Mouse (Mus musculus): Measurements from ENCODE around the gene Cxcl16. TPM values are rescaled to one million over a fixed set of nuclear protein-coding genes. Genes with fewer than 3 reads are reported as not detected.

Cxcl16 gene
- polyA plus RNA-seq, 1 experiment from 2014 or later = 17.6 TPM

DNA sequence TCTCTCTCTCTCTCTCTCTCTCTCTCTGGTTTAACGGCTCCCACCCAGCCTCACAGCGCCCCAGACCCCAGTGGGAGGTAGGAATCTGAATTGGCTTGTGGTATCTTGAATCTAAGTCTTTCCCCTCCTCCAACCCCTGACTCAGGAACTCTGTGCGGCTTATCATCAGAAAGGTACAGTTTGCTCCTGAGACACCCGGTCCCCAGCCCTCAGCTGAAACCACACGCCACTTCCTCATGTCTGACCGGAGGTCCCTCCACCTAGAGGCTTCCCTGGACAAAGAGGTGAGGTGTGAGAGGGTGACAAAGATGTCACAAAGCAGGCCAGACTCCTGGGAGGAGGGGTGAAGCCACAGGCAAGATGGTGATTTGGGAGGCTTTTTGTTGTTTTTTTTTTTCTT is 22.4 kb downstream of the Cxcl16 start:
- 85% methylated on average over 6 of the region's 6 CpGs for WGBS
- no peak for DNase-seq (ENCODE audit: low spot score)
- TF ChIP-seq CTCF (IDR thresholded peaks at IDR 0.05; ENCODE audit: low read depth) = no peak
- no peak overlapping the region for H3K4me2 ChIP-seq (ENCODE audit: low read length)
- 0 out of 2 replicates have a peak, but pooled peaks cover 25% of the 10 kb centered on the region for H3K36me3 ChIP-seq (ENCODE audit: insufficient read depth, low read length)
- ATAC-seq (replicated peaks; ENCODE audit: low FRiP score, low read depth) = no peak
- no peak overlapping the region for H3K27ac ChIP-seq
- H3K4me3 ChIP-seq (replicated peaks; ENCODE audit: low read depth, low read length) = no peak overlapping the region
- no peaks in the 10 kb centered on the region for H3K27me3 ChIP-seq (ENCODE audit: insufficient read depth, low read length)
- no peak overlapping the region for H3K9ac ChIP-seq (ENCODE audit: low read depth, low read length)
- peaks cover 9% of the 10 kb centered on the region; the same call in 1 of the 2 replicates for H3K4me1 ChIP-seq (replicated peaks; ENCODE audit: insufficient read depth, low read length)
- no peaks in the 10 kb centered on the region for H3K9me3 ChIP-seq (replicated peaks; ENCODE audit: low read length)

DNA sequence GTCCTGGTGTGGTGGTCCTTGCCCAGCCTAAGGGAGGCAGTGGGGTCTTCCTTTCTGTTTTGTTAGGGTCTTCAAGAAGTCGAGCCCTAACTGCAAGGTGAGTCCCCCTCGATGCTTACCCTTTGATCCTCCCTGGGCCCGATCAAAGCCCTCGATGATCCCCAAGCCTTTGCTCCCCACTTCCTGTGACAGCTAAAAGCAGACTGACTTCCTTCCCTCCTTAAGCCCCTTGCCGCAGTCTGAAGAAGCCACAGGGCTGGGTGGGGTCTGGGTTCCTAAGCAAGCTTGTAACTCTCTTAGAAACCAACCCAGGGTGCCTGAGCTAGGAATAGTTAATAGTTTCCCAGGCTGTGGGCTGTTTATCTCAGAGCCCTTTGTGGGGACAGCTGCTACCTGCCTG is 24.3 kb downstream of the Cxcl16 start:
- 61% methylated on average over 5 of the region's 5 CpGs for WGBS
- 0 out of 2 replicates have a peak overlapping the region, but pooled peaks have one; percentile 13 for H3K9ac ChIP-seq (ENCODE audit: low read depth, low read length)
- H3K27me3 ChIP-seq (ENCODE audit: insufficient read depth, low read length) = no peaks in the 10 kb centered on the region
- H3K9me3 ChIP-seq (replicated peaks; ENCODE audit: low read length) = no peaks in the 10 kb centered on the region
- 0 out of 2 replicates have a peak, but pooled peaks cover 25% of the 10 kb centered on the region for H3K36me3 ChIP-seq (ENCODE audit: insufficient read depth, low read length)
- H3K27ac ChIP-seq = no peak overlapping the region
- H3K4me1 ChIP-seq (replicated peaks; ENCODE audit: insufficient read depth, low read length) = peaks cover 9% of the 10 kb centered on the region; the same call in 1 of the 2 replicates
- ATAC-seq (replicated peaks; ENCODE audit: low FRiP score, low read depth) (no peak), DNase-seq (ENCODE audit: low spot score) (no peak)
- TF ChIP-seq CTCF (IDR thresholded peaks at IDR 0.05; ENCODE audit: low read depth) = no peak
- H3K4me2 ChIP-seq (ENCODE audit: low read length) = no peak overlapping the region
- no peak overlapping the region for H3K4me3 ChIP-seq (replicated peaks; ENCODE audit: low read depth, low read length)

DNA sequence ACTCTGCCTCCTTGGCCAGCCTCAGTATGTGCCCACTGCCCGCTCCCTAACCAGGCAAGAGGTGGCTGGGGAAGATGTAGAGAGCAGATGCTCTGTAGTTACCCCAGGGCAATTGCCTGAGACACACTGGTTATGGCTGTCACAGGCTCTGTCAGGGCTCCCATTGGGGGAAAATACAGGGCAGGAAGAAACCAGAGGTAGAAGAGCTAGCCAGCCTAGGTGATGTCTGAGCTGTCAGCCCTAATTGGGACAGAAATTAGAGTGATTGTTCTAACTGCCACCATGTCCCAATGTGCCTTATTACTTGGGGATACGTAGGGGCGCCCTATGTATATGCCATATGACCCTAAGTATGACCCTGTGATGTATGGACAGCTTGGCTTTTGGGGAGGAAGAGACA is 25.8 kb downstream of the Cxcl16 start:
- Histone ChIP-seq H3K4me2 (ENCODE audit: low read length) (no peak overlapping the region), H3K36me3 (ENCODE audit: insufficient read depth, low read length) (0 out of 2 replicates have a peak, but pooled peaks cover 14% of the 10 kb centered on the region), H3K9ac (ENCODE audit: low read depth, low read length) (no peak overlapping the region), H3K9me3 (replicated peaks; ENCODE audit: low read length) (no peaks in the 10 kb centered on the region), H3K4me1 (replicated peaks; ENCODE audit: insufficient read depth, low read length) (peaks cover 9% of the 10 kb centered on the region; the same call in 1 of the 2 replicates), H3K27ac (no peak overlapping the region), H3K4me3 (replicated peaks; ENCODE audit: low read depth, low read length) (no peak overlapping the region), H3K27me3 (ENCODE audit: insufficient read depth, low read length) (no peaks in the 10 kb centered on the region)
- ATAC-seq (replicated peaks; ENCODE audit: low FRiP score, low read depth) = no peak
- WGBS = 91% methylated on average over 3 of the region's 3 CpGs
- TF ChIP-seq CTCF (IDR thresholded peaks at IDR 0.05; ENCODE audit: low read depth) = no peak
- no peak for DNase-seq (ENCODE audit: low spot score)

DNA sequence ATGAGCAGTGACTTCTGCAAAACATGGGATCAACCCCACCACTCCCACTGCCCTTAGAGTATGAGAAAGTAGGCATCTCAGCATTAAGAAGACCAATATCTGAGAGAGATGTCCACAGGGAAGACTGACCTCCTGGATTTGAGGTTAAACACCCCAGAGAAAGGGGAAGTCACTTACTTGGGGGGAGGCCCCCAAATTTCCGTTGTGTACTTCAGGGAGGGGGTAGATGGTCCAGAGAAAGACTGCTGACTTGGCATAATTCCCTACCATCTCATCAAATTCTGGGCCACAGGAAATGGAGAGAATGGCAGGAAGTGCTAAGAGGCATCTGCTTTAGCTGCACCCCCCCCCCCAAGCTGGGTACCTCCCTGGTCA is 26.2 kb downstream of the Cxcl16 start:
- ATAC-seq (replicated peaks; ENCODE audit: low FRiP score, low read depth) (no peak), DNase-seq (ENCODE audit: low spot score) (no peak)
- Histone ChIP-seq H3K9me3 (replicated peaks; ENCODE audit: low read length) (no peaks in the 10 kb centered on the region), H3K27me3 (ENCODE audit: insufficient read depth, low read length) (no peaks in the 10 kb centered on the region), H3K4me1 (replicated peaks; ENCODE audit: insufficient read depth, low read length) (peaks cover 9% of the 10 kb centered on the region; the same call in 1 of the 2 replicates), H3K36me3 (ENCODE audit: insufficient read depth, low read length) (0 out of 2 replicates have a peak, but pooled peaks cover 14% of the 10 kb centered on the region), H3K9ac (ENCODE audit: low read depth, low read length) (no peak overlapping the region), H3K27ac (no peak overlapping the region), H3K4me2 (ENCODE audit: low read length) (peak overlapping the region; percentile 95; the same call in 1 of the 2 replicates), H3K4me3 (replicated peaks; ENCODE audit: low read depth, low read length) (no peak overlapping the region)
- no peak for TF ChIP-seq CTCF (IDR thresholded peaks at IDR 0.05; ENCODE audit: low read depth)
- 74% methylated on average over 1 of the region's 1 CpGs for WGBS

DNA sequence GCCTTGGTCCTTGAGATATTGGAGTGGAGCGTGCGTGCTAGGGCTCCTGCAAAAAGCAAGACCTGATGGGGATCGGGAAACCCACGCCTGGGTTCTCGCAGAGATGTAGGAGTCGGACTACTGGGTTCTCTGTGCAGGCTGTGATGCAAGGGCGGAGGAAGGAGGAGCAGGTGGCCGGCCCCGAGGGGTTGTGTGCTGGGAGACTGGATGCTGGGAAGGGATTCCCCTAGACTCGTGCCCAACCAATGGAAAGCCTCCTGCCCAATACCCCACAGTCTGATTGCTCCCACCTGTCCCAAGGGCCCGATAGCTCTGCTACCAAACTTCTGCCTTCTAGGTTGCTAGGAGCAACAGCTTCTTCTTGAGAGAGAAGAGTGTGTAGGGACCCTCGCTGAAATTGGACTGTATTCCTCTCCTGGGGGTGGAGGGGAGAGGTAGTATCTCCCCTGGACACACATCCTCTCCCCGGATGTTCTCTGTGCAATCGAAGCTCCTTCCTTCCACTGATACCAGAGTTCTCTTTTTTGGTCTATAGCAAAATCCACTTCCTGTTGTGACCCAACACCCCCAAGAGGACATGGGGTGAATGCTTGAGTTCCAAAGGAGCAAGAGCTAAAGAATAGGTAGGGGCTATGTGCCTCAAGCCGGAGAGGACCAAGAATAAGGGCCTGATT is 26.8 kb downstream of the Cxcl16 start:
- peaks cover 9% of the 10 kb centered on the region; the same call in 1 of the 2 replicates for H3K4me1 ChIP-seq (replicated peaks; ENCODE audit: insufficient read depth, low read length)
- H3K4me3 ChIP-seq (replicated peaks; ENCODE audit: low read depth, low read length) = peak overlapping the region; percentile 79
- peak overlapping the region; percentile 95 for H3K4me2 ChIP-seq (ENCODE audit: low read length)
- WGBS = 10% methylated on average over 15 of the region's 15 CpGs
- peak; percentile 29 for DNase-seq (ENCODE audit: low spot score)
- peak overlapping the region; percentile 74 for H3K9ac ChIP-seq (ENCODE audit: low read depth, low read length)
- 0 out of 2 replicates have a peak, but pooled peaks cover 11% of the 10 kb centered on the region for H3K36me3 ChIP-seq (ENCODE audit: insufficient read depth, low read length)
- no peaks in the 10 kb centered on the region for H3K27me3 ChIP-seq (ENCODE audit: insufficient read depth, low read length)
- peak; percentile 14; the same call in 1 of the 2 replicates for ATAC-seq (replicated peaks; ENCODE audit: low FRiP score, low read depth)
- H3K27ac ChIP-seq = peak overlapping the region; percentile 51
- no peaks in the 10 kb centered on the region for H3K9me3 ChIP-seq (replicated peaks; ENCODE audit: low read length)
- TF ChIP-seq CTCF (IDR thresholded peaks at IDR 0.05; ENCODE audit: low read depth) = no peak

DNA sequence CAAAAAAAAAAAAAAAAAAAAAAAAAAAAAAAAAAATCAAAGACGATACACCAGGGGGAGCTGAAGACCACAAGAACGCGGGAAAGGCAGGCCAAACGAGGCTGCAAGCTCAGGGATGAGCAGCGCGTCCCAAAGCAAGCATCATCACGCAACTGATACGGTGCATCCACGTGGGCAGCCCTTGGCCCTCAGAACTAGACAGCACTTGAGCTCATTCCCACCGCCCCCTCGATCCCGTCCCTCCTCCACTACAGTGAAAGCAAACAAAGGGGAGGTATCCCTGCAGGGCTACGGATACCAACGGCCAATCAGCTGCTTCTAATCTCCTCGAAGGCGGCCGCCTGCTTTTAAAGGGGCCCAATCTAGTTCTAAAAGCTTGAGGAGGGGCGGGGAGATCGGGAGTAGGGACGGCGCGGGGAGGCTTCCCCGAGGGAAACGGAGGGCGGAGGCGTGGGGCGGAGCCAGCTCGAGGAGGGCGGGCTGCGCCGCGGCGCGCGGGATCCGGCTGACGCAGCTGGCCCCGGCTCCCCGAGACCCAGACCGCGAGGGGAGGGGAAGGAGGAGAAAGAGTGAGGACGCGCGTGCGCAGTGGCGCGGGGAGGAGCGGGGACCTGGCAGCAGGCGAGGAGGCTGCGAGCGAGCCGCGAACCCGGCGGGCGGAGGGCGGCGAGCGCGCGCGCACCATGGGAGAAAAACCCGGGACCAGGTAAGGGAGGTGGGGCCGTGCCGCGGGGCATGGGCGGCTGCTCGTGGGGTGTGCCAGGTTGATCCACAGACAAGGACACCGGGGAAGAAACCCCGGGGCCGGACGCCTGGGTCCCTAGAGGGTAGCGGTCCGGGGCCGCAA is 27.5 kb downstream of the Cxcl16 start, which contains the start of gene Arrb2:
Arrb2 (plus strand) TSS at position 588 of the 847 bp plus-strand sequence.
- Histone ChIP-seq H3K27ac (peak within 1 kb of the TSS; percentile 51), H3K4me2 (ENCODE audit: low read length) (peak within 1 kb of the TSS; percentile 95), H3K4me3 (replicated peaks; ENCODE audit: low read depth, low read length) (peak within 1 kb of the TSS; percentile 79), H3K4me1 (replicated peaks; ENCODE audit: insufficient read depth, low read length) (peaks cover 9% of the 10 kb centered on the region; the same call in 1 of the 2 replicates), H3K27me3 (ENCODE audit: insufficient read depth, low read length) (no peaks in the 10 kb centered on the region), H3K36me3 (ENCODE audit: insufficient read depth, low read length) (0 out of 2 replicates have a peak, but pooled peaks cover 8% of the 10 kb centered on the region), H3K9me3 (replicated peaks; ENCODE audit: low read length) (no peaks in the 10 kb centered on the region), H3K9ac (ENCODE audit: low read depth, low read length) (peak within 1 kb of the TSS; percentile 74)
- DNase-seq (ENCODE audit: low spot score) = peak; percentile 99
- ATAC-seq (replicated peaks; ENCODE audit: low FRiP score, low read depth) = peak; percentile 92
- WGBS = under 1% methylated on average over 74 of the region's 75 CpGs
- peak; percentile 73 for TF ChIP-seq CTCF (IDR thresholded peaks at IDR 0.05; ENCODE audit: low read depth)

Measured in kidney, postnatal 0 days (tissue).